Mouse (Mus musculus) midbrain, embryonic 11.5 days (tissue): ENCODE results near the gene Rcan2. TPM values are rescaled to one million over a fixed set of nuclear protein-coding genes. Genes with fewer than 3 reads are reported as not detected.
A peak's percentile ranks its signal among the peaks of the same experiment; 100 is the strongest.

Source experiments
- ATAC-seq: fragments of 200-750 bp; cut with Nextera tagmentation; 2 replicates; pipeline ENCODE4 v1.8.0; 2017; ENCODE audit warnings: moderate TSS enrichment, moderate library complexity; ENCODE audit not compliant: low FRiP score
- DNase-seq: peaks from one replicate; pipeline ENCODE4 v3.0.0; 2015; ENCODE audit warnings: low spot score; ENCODE audit errors: missing footprints
- H3K27ac ChIP-seq: fragments of 300-500 bp; sonication (generic); 2 replicates; pipeline ENCODE4 v1.5.1; 2014; ENCODE audit warnings: low read depth, low read length
- H3K27me3 ChIP-seq: fragments of 300-500 bp; sonication (generic); 2 replicates; pipeline ENCODE4 v1.6.1; 2014; ENCODE audit warnings: mild to moderate bottlenecking, low read length, moderate library complexity, mixed read lengths; ENCODE audit not compliant: control insufficient read depth, insufficient read depth
- H3K36me3 ChIP-seq: fragments of 300-500 bp; sonication (generic); 2 replicates; pipeline ENCODE4 v1.6.1; 2014; ENCODE audit warnings: mild to moderate bottlenecking, low read length, moderate library complexity, mixed read lengths; ENCODE audit not compliant: control insufficient read depth, insufficient read depth
- H3K4me1 ChIP-seq: fragments of 300-500 bp; sonication (generic); 2 replicates; pipeline ENCODE4 v1.6.1; 2014; ENCODE audit warnings: low read length; ENCODE audit not compliant: control insufficient read depth, insufficient read depth
- H3K4me2 ChIP-seq: fragments of 300-500 bp; sonication (generic); 2 replicates; pipeline ENCODE4 v1.6.1; 2014; ENCODE audit warnings: mild to moderate bottlenecking, moderate library complexity
- H3K4me3 ChIP-seq: fragments of 300-500 bp; sonication (generic); 2 replicates; pipeline ENCODE4 v1.5.1; 2014; ENCODE audit warnings: low read depth, low read length
- H3K9ac ChIP-seq: fragments of 300-500 bp; sonication (generic); 2 replicates; pipeline ENCODE4 v1.6.1; 2014; ENCODE audit warnings: low read length
- H3K9me3 ChIP-seq: fragments of 300-500 bp; sonication (generic); 2 replicates; pipeline ENCODE4 v1.6.1; 2016; ENCODE audit warnings: low read length; ENCODE audit not compliant: control insufficient read depth
- WGBS: fragments of 180-500 bp; shearing (Covaris S2); extraction: QIAGEN DNeasy Blood & Tissue Kit; methylation state at CpG from one replicate; pipeline ENCODE4 v1.1.7; 2014; 5-methylcytosine and 5-hydroxymethylcytosine counted together
- polyA plus RNA-seq: library from polyadenylated mRNA; unstranded; fragments of >200 nt; fragmentation: Nextera tagmentation; extraction: Ambion mirVana; gene quantifications from 2 replicates; pipeline ENCODE4 v1.2.1, GENCODE M21; 2014

Rcan2 gene
- polyA plus RNA-seq, 1 experiment from 2014 or later, result 9.0 TPM

DNA sequence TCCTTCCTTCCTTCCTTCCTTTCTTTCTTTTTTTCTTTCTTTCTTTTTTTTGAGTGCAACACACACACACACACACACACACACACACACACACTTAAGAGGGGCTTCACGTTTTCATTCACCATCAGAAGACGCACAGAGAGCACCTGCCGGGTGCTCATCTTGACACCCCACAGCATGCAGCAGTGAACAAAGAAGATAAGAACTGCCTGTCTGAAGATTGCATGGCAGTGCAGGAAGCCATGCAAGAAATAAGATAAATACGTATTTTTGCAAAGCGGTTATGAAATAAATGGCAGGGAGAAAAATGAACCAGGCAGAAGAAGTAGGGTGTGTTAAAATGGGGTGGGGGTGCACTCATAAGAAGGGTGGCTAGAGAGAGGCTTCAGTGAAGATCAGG is 116.0 kb downstream of the Rcan2 start:
- ATAC-seq (no peak), DNase-seq (no peak)
- H3K27me3 ChIP-seq, result no peaks in the 10 kb centered on the region
- H3K4me3 ChIP-seq, result no peak overlapping the region
- no peaks in the 10 kb centered on the region for H3K9me3 ChIP-seq
- no peak overlapping the region for H3K9ac ChIP-seq
- H3K4me1 ChIP-seq, result no peaks in the 10 kb centered on the region
- H3K4me2 ChIP-seq, result no peak overlapping the region
- 85% methylated on average over 5 of the region's 5 CpGs for WGBS
- no peaks in the 10 kb centered on the region for H3K36me3 ChIP-seq
- H3K27ac ChIP-seq, result no peak overlapping the region

- ATAC-seq (no peak), DNase-seq (no peak)
- H3K36me3 ChIP-seq, result no peaks in the 10 kb centered on the region
- H3K4me1 ChIP-seq, result no peaks in the 10 kb centered on the region
- H3K9ac ChIP-seq, result no peak overlapping the region
- H3K4me2 ChIP-seq, result no peak overlapping the region
- 97% methylated on average over 4 of the region's 4 CpGs for WGBS
- H3K4me3 ChIP-seq, result no peak overlapping the region
- no peaks in the 10 kb centered on the region; the same call in 1 of the 2 replicates for H3K9me3 ChIP-seq
- no peak overlapping the region for H3K27ac ChIP-seq
- H3K27me3 ChIP-seq, result no peaks in the 10 kb centered on the region
Observed at GRCm38 (mm10) chr17:43929856-43930255, 128.7 kb downstream of the Rcan2 start.

- Histone ChIP-seq H3K27ac (no peak overlapping the region), H3K4me2 (no peak overlapping the region), H3K9ac (no peak overlapping the region), H3K4me1 (no peaks in the 10 kb centered on the region), H3K4me3 (no peak overlapping the region), H3K9me3 (no peaks in the 10 kb centered on the region; the same call in 1 of the 2 replicates), H3K36me3 (no peaks in the 10 kb centered on the region), H3K27me3 (no peaks in the 10 kb centered on the region)
- DNase-seq, result no peak
- 98% methylated on average over 11 of the region's 11 CpGs for WGBS
- ATAC-seq, result no peak
Observed at GRCm38 (mm10) chr17:43931731-43932130, 130.6 kb downstream of the Rcan2 start.

- Histone ChIP-seq H3K4me1 (no peaks in the 10 kb centered on the region), H3K9ac (no peak overlapping the region), H3K27me3 (no peaks in the 10 kb centered on the region), H3K27ac (no peak overlapping the region), H3K4me3 (no peak overlapping the region), H3K4me2 (no peak overlapping the region), H3K36me3 (no peaks in the 10 kb centered on the region), H3K9me3 (no peaks in the 10 kb centered on the region; the same call in 1 of the 2 replicates)
- ATAC-seq (no peak), DNase-seq (no peak)
- 85% methylated on average over 9 of the region's 9 CpGs for WGBS
Observed at GRCm38 (mm10) chr17:43934056-43934455, 132.9 kb downstream of the Rcan2 start.

DNA sequence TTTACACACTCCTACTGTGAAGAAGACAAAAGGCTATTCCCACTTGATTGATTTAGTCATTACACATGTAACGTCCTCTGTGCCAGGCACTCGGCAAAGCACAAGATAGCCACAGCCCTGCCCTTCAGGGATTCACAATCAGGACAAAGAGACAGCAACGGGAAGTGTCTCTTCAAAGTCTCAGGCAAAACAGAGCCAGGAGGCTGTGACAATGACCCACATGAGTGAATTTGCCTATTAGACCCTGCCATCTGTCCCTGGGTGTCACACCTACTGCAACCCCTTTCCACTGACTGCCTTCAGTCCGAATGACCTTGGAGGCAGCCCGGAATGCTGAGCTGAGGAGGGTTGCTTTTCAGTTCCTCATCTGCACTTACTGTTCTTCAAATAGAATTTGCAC is 151.1 kb downstream of the Rcan2 start:
- Histone ChIP-seq H3K4me1 (peaks cover 16% of the 10 kb centered on the region), H3K4me3 (no peak overlapping the region), H3K9me3 (no peaks in the 10 kb centered on the region), H3K36me3 (no peaks in the 10 kb centered on the region), H3K4me2 (peak overlapping the region; percentile 34; the same call in 1 of the 2 replicates), H3K27ac (no peak overlapping the region; the same call in 1 of the 2 replicates), H3K27me3 (no peaks in the 10 kb centered on the region), H3K9ac (peak overlapping the region; percentile 15; the same call in 1 of the 2 replicates)
- WGBS, result 16% methylated on average over 5 of the region's 5 CpGs
- DNase-seq, result peak; percentile 89
- peak; percentile 56 for ATAC-seq

GRCm38 (mm10) chr17:43952661-43953534 is 151.7 kb downstream of the Rcan2 start:
- Histone ChIP-seq H3K36me3 (no peaks in the 10 kb centered on the region), H3K9ac (peak overlapping the region; percentile 20; the same call in 1 of the 2 replicates), H3K27me3 (no peaks in the 10 kb centered on the region), H3K27ac (no peak overlapping the region; the same call in 1 of the 2 replicates), H3K4me3 (no peak overlapping the region), H3K9me3 (no peaks in the 10 kb centered on the region), H3K4me2 (peak overlapping the region; percentile 34), H3K4me1 (peaks cover 16% of the 10 kb centered on the region)
- 48% methylated on average over 16 of the region's 17 CpGs for WGBS
- ATAC-seq, result peak; percentile 77
- peak; percentile 93 for DNase-seq

DNA sequence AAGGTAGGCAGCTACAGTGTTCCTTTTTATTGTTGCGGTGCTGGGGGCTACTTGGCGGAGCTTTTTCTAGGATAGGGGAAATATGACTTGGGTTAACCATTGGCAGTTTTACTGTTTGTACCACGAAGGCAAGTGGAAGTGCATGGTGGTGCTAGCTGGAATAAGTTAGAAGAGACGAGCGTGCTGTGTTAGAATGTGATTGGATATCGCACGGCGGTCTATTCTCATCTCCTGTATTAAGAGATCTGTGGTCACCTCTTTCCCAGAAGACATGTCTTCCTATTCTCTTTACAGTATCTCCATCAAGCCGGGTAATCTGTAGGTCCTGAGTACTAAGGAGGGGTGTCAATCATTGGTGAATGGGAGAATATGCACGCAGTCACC is 152.4 kb downstream of the Rcan2 start:
- H3K4me3 ChIP-seq, result no peak overlapping the region
- H3K27me3 ChIP-seq, result no peaks in the 10 kb centered on the region
- no peaks in the 10 kb centered on the region for H3K36me3 ChIP-seq
- no peaks in the 10 kb centered on the region for H3K9me3 ChIP-seq
- DNase-seq, result no peak
- no peak overlapping the region for H3K27ac ChIP-seq
- 74% methylated on average over 10 of the region's 10 CpGs for WGBS
- peak overlapping the region; percentile 34 for H3K4me2 ChIP-seq
- peak overlapping the region; percentile 20; the same call in 1 of the 2 replicates for H3K9ac ChIP-seq
- 0 out of 2 replicates have a peak, but pooled peaks have one; percentile 17 for ATAC-seq
- H3K4me1 ChIP-seq, result peaks cover 16% of the 10 kb centered on the region

DNA sequence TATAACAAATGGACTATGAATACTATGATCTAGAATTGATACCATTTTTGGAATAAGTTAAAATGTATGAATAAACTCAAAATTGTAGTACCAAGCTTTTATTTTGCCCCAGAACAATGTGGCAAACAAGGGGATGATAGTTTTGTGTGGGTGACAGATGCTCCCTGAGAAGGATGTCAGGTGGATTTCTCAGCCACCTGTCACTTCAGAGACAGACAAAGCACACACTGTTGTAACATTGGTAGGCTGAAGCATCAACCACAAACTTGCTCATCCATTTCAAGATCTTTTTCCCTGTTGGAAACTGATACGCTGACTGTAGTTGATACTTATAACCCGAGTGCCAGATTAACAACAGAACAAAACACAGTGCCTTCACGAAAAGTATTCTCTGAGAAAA is 158.6 kb downstream of the Rcan2 start:
- no peaks in the 10 kb centered on the region for H3K4me1 ChIP-seq
- 89% methylated on average over 3 of the region's 3 CpGs for WGBS
- ATAC-seq (no peak), DNase-seq (no peak)
- H3K4me2 ChIP-seq, result no peak overlapping the region
- no peak overlapping the region for H3K27ac ChIP-seq
- no peaks in the 10 kb centered on the region for H3K27me3 ChIP-seq
- no peak overlapping the region for H3K4me3 ChIP-seq
- no peaks in the 10 kb centered on the region for H3K9me3 ChIP-seq
- H3K36me3 ChIP-seq, result no peaks in the 10 kb centered on the region
- H3K9ac ChIP-seq, result no peak overlapping the region

DNA sequence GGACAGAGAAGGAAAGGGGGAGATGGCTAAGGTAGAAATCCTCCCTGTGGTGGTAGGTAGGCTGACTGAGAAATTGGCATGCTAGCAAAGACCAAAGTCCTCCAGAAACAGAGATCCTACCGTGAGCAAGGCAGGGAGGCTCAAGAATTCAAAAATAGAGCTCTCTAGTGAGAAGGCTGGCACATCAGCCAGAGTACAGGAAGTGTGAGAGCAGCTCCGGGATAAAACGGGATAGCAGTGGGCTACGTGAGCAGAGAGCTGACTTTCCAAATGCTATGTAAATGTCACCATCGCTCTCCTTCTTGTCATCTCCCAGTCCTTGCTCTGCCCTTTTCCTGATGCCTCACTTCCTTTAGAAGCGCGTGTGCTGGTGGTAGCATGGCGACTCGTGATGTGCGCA is 168.8 kb downstream of the Rcan2 start:
- WGBS, result 86% methylated on average over 10 of the region's 10 CpGs
- Histone ChIP-seq H3K36me3 (no peaks in the 10 kb centered on the region), H3K27ac (no peak overlapping the region), H3K9ac (no peak overlapping the region), H3K4me2 (no peak overlapping the region), H3K27me3 (no peaks in the 10 kb centered on the region), H3K4me3 (no peak overlapping the region), H3K9me3 (no peaks in the 10 kb centered on the region), H3K4me1 (no peaks in the 10 kb centered on the region)
- no peak for DNase-seq
- no peak for ATAC-seq
